In genomic region chr2:152359616-152360015, GRCm38 (mm10) we compare ENCODE assay signal across 13 mouse cellular contexts. TPM values are rescaled to one million over a fixed set of nuclear protein-coding genes. Genes with fewer than 3 reads are reported as not detected.
DNase-seq lines count a peak whose midpoint lies in the region; ATAC-seq and TF ChIP-seq lines count a peak whose summit lies in the region.
"Had no signal": no experiment of that assay in that cellular context is flagged by ENCODE, and none has a peak within 500 bp of the region (broad histone marks: within the 10 kb centered on the region; RNA-seq: fewer than 3 reads in every experiment).

No protein-coding gene starts in this region.

- H3K36me3 ChIP-seq in heart, embryonic 12.5 days, result no peaks in the 10 kb centered on the region
- H3K36me3 ChIP-seq in myocyte (ENCODE audit: control insufficient read depth, insufficient read depth), result no peaks in the 10 kb centered on the region
- no peaks in the 10 kb centered on the region for H3K36me3 ChIP-seq in forebrain, embryonic 13.5 days (ENCODE audit: poor library complexity, severe bottlenecking)
- H3K36me3 ChIP-seq: forebrain, embryonic 10.5 days; limb, embryonic 12.5 days; midbrain, embryonic 13.5 days had no signal

- H3K9me3 ChIP-seq in heart, embryonic 12.5 days (replicated peaks), result 0 out of 2 replicates have a peak, but pooled peaks cover 4% of the 10 kb centered on the region
- H3K9me3 ChIP-seq in forebrain, embryonic 13.5 days (replicated peaks), result no peaks in the 10 kb centered on the region
- H3K9me3 ChIP-seq: forebrain, embryonic 10.5 days; limb, embryonic 12.5 days; midbrain, embryonic 13.5 days had no signal

- H3K4me3 ChIP-seq in heart, embryonic 12.5 days, result no peak overlapping the region
- no peak overlapping the region for H3K4me3 ChIP-seq in myocyte
- H3K4me3 ChIP-seq in forebrain, embryonic 13.5 days, result no peak overlapping the region
- H3K4me3 ChIP-seq: forebrain, embryonic 10.5 days; limb, embryonic 12.5 days; midbrain, embryonic 13.5 days had no signal

- no peak overlapping the region for H3K9ac ChIP-seq in heart, embryonic 12.5 days
- no peak overlapping the region for H3K9ac ChIP-seq in forebrain, embryonic 13.5 days
- H3K9ac ChIP-seq: limb, embryonic 12.5 days; midbrain, embryonic 13.5 days had no signal

- H3K79me2 ChIP-seq in myocyte (ENCODE audit: control insufficient read depth, insufficient read depth), result no peaks in the 10 kb centered on the region

- H3K4me2 ChIP-seq in heart, embryonic 12.5 days, result no peak overlapping the region
- peak overlapping the region; percentile 31 for H3K4me2 ChIP-seq in myocyte (ENCODE audit: low read depth)
- H3K4me2 ChIP-seq in forebrain, embryonic 13.5 days, result no peak overlapping the region
- H3K4me2 ChIP-seq: limb, embryonic 12.5 days; midbrain, embryonic 13.5 days had no signal

- intact Hi-C loops in heart, postnatal 10 days (cut with DNase I), result no loop called here
- intact Hi-C loops in left cerebral cortex, postnatal 36 days (cut with DNase I), result loop anchor here (10.0 kb wide), 1 partner anchor 335 kb away; no protein-coding TSS in a partner anchor

- peaks cover 22% of the 10 kb centered on the region for H3K4me1 ChIP-seq in heart, embryonic 12.5 days (replicated peaks)
- H3K4me1 ChIP-seq in forebrain, embryonic 13.5 days, result no peaks in the 10 kb centered on the region
- H3K4me1 ChIP-seq: limb, embryonic 12.5 days had no signal

- H3K27me3 ChIP-seq in heart, embryonic 12.5 days (replicated peaks), result no peaks in the 10 kb centered on the region
- no peaks in the 10 kb centered on the region for H3K27me3 ChIP-seq in myocyte (ENCODE audit: control insufficient read depth, insufficient read depth, insufficient read length)
- H3K27me3 ChIP-seq in forebrain, embryonic 13.5 days, result no peaks in the 10 kb centered on the region
- H3K27me3 ChIP-seq: midbrain, embryonic 13.5 days had no signal

- peak overlapping the region; percentile 16; the same call in 1 of the 2 replicates for H3K27ac ChIP-seq in heart, embryonic 12.5 days (ENCODE audit: poor library complexity, severe bottlenecking)
- no peak overlapping the region for H3K27ac ChIP-seq in forebrain, embryonic 13.5 days
- H3K27ac ChIP-seq: forebrain, embryonic 10.5 days; limb, embryonic 12.5 days; midbrain, embryonic 13.5 days had no signal

- 48% methylated on average over 5 of the region's 5 CpGs for WGBS in heart, embryonic 12.5 days
- WGBS in forebrain, embryonic 13.5 days, result 73% methylated on average over 5 of the region's 5 CpGs

- no peak overlapping the region for H3ac ChIP-seq in myocyte (ENCODE audit: control insufficient read depth, insufficient read length)

- ATAC-seq in heart, embryonic 12.5 days (ENCODE audit: insufficient number of reproducible peaks, low FRiP score), result peak; percentile 22; the same call in 1 of the 2 replicates
- ATAC-seq in forebrain, embryonic 13.5 days, result no peak
- ATAC-seq: midbrain, embryonic 13.5 days had no signal

- DNase-seq in heart, postnatal 10 days, result no peak
- peak; percentile 37 for DNase-seq in adipocyte (ENCODE audit: low spot score)
- peak; percentile 46 to 54 for DNase-seq in kidney, adult 8-10 months
- no peak for DNase-seq in adrenal gland, postnatal 4 days (ENCODE audit: low spot score in 2 of 2)
- no peak for DNase-seq in left cerebral cortex, postnatal 36 days (ENCODE audit: low spot score in 2 of 2)
- DNase-seq: embryo, embryonic 11 days had no signal

- TF ChIP-seq POLR2A in myocyte (IDR thresholded peaks at IDR 0.05; ENCODE audit: insufficient read length, low read depth), result no peak

TF ChIP-seq in myocyte, 11 proteins besides CTCF, POLR2A, EP300 and RAD21:
- TF ChIP-seq TCF12 (IDR thresholded peaks at IDR 0.05; ENCODE audit: insufficient read depth, poor library complexity, severe bottlenecking), result no peak
- no peak for TF ChIP-seq USF1 (IDR thresholded peaks at IDR 0.05; ENCODE audit: low read depth)
- TF ChIP-seq TCF3 (IDR thresholded peaks at IDR 0.05; ENCODE audit: insufficient read length, low read depth), result peak; percentile 62
- TF ChIP-seq MYOG (IDR thresholded peaks at IDR 0.05; ENCODE audit: control insufficient read depth in 1 of 3, insufficient read depth in 1 of 3, insufficient read length in 2 of 3, low read depth in 2 of 3), result peak in 1 of 3 experiments; percentile 92
- TF ChIP-seq MYOD1 (IDR thresholded peaks at IDR 0.05; ENCODE audit: control insufficient read depth in 1 of 3, insufficient read length in 2 of 3, low read depth in 2 of 3), result peak in 2 of 3 experiments; percentile 23 to 77
- no peak for TF ChIP-seq POLR2AphosphoS2 (IDR thresholded peaks at IDR 0.05; ENCODE audit: insufficient read length, low read depth)
- no peak for TF ChIP-seq MAX (IDR thresholded peaks at IDR 0.05; ENCODE audit: low read depth)
- TF ChIP-seq E2F4 (IDR thresholded peaks at IDR 0.05; ENCODE audit: insufficient read depth), result no peak

RNA-seq across cellular contexts. Expression of gene Trib3, which starts 15.8 kb away (rescaled TPM):
- polyA plus RNA-seq in heart, embryonic 12.5 days (2016; fragmentation: Nextera tagmentation; extraction: Ambion mirVana), result 8.5 and 10.1 TPM in 2 replicates
- 1 to 10 TPM; 3.2 to 3.9 TPM for total RNA-seq in heart, postnatal 10 days (2021)
- polyA plus RNA-seq in myocyte (2012; fragmentation: generic; extraction: Trizol), result 410 TPM
- total RNA-seq in adrenal gland, postnatal 4 days (2021), result 1 to 10 TPM; 4.3 to 4.9 TPM
- 1 to 10 TPM in 1 of 2 experiments, under 1 TPM in 1; 0.62 to 1.7 TPM for total RNA-seq in left cerebral cortex, postnatal 36 days (2021)
- 0.79 and 0.97 TPM in 2 replicates for polyA plus RNA-seq in forebrain, embryonic 13.5 days (2015; fragmentation: Nextera tagmentation; extraction: Ambion mirVana)

RNA-seq across cellular contexts. Expression of gene Nrsn2, which starts 16.8 kb away (rescaled TPM):
- polyA plus RNA-seq in heart, embryonic 12.5 days (2016; fragmentation: Nextera tagmentation; extraction: Ambion mirVana), result 3.4 and 3.8 TPM in 2 replicates
- total RNA-seq in heart, postnatal 10 days (2021), result not detected
- polyA plus RNA-seq in myocyte (2012; fragmentation: generic; extraction: Trizol), result not detected
- 1 to 10 TPM; 4.4 to 4.5 TPM for total RNA-seq in adrenal gland, postnatal 4 days (2021)
- total RNA-seq in left cerebral cortex, postnatal 36 days (2021), result 10 to 100 TPM; 66.2 to 81.9 TPM
- 11.8 and 16.4 TPM in 2 replicates for polyA plus RNA-seq in forebrain, embryonic 13.5 days (2015; fragmentation: Nextera tagmentation; extraction: Ambion mirVana)
- total RNA-seq: CH12.LX had no signal

RNA-seq across cellular contexts. Expression of gene Rbck1, which starts 27.2 kb away (rescaled TPM):
- polyA plus RNA-seq in heart, embryonic 12.5 days (2016; fragmentation: Nextera tagmentation; extraction: Ambion mirVana), result 65.3 and 68.9 TPM in 2 replicates
- 10 to 100 TPM; 72.5 to 76.8 TPM for total RNA-seq in heart, postnatal 10 days (2021)
- 73.3 TPM for polyA plus RNA-seq in myocyte (2012; fragmentation: generic; extraction: Trizol)
- 100 to 1,000 TPM; 139 TPM for total RNA-seq in adrenal gland, postnatal 4 days (2021)
- 100 to 1,000 TPM in 1 of 2 experiments, 10 to 100 TPM in 1; 92.3 to 124 TPM for total RNA-seq in left cerebral cortex, postnatal 36 days (2021)
- polyA plus RNA-seq in forebrain, embryonic 13.5 days (2015; fragmentation: Nextera tagmentation; extraction: Ambion mirVana), result 88.4 and 97.6 TPM in 2 replicates

RNA-seq across cellular contexts. Expression of gene Sox12, which starts 38.2 kb away (rescaled TPM):
- 11.5 TPM in 2 replicates for polyA plus RNA-seq in heart, embryonic 12.5 days (2016; fragmentation: Nextera tagmentation; extraction: Ambion mirVana)
- total RNA-seq in heart, postnatal 10 days (2021), result 10 to 100 TPM; 26.3 to 37.8 TPM
- polyA plus RNA-seq in myocyte (2012; fragmentation: generic; extraction: Trizol), result 7.8 TPM
- total RNA-seq in adrenal gland, postnatal 4 days (2021), result 10 to 100 TPM; 50.9 to 51.1 TPM
- total RNA-seq in left cerebral cortex, postnatal 36 days (2021), result 10 to 100 TPM; 14.7 to 15.6 TPM
- polyA plus RNA-seq in forebrain, embryonic 13.5 days (2015; fragmentation: Nextera tagmentation; extraction: Ambion mirVana), result 15.8 and 17.6 TPM in 2 replicates
- total RNA-seq: CH12.LX had no signal

RNA-seq across cellular contexts. Expression of gene Zcchc3, which starts 55.2 kb away (rescaled TPM):
- polyA plus RNA-seq in heart, embryonic 12.5 days (2016; fragmentation: Nextera tagmentation; extraction: Ambion mirVana), result 61.4 and 64.9 TPM in 2 replicates
- total RNA-seq in heart, postnatal 10 days (2021), result 10 to 100 TPM; 18.0 to 18.1 TPM
- polyA plus RNA-seq in myocyte (2012; fragmentation: generic; extraction: Trizol), result not detected
- total RNA-seq in adrenal gland, postnatal 4 days (2021), result 10 to 100 TPM; 18.5 to 20.2 TPM
- total RNA-seq in left cerebral cortex, postnatal 36 days (2021), result 10 to 100 TPM in 1 of 2 experiments, 1 to 10 TPM in 1; 9.5 to 11.3 TPM
- polyA plus RNA-seq in forebrain, embryonic 13.5 days (2015; fragmentation: Nextera tagmentation; extraction: Ambion mirVana), result 25.3 and 25.9 TPM in 2 replicates
- total RNA-seq: CH12.LX had no signal

Comparison
In these comparisons a context has a peak if more than half of its experiments do, and no peak if none do; other contexts are left out.
1. DNase-seq: peak in adipocyte (single experiment) and kidney, adult 8-10 months (2 of 2); none in heart, postnatal 10 days (0 of 2), adrenal gland, postnatal 4 days (0 of 2) and left cerebral cortex, postnatal 36 days (0 of 2).
2. RNA of gene Nrsn2, which starts 16.8 kb away (total RNA-seq): 66.2 to 81.9 TPM in left cerebral cortex, postnatal 36 days; 4.4 to 4.5 TPM in adrenal gland, postnatal 4 days and not detected in heart, postnatal 10 days; every median in the first group is over 10 times any median in the second.